Mouse (Mus musculus) B cell, adult 2 months (primary cell): Measurements from ENCODE around the gene Scarf1.

Source experiments
- DNase-seq, 2 experiments: peaks; one replicate each; pipeline ENCODE4 v3.0.0; 2022

The Scarf1 gene

DNA sequence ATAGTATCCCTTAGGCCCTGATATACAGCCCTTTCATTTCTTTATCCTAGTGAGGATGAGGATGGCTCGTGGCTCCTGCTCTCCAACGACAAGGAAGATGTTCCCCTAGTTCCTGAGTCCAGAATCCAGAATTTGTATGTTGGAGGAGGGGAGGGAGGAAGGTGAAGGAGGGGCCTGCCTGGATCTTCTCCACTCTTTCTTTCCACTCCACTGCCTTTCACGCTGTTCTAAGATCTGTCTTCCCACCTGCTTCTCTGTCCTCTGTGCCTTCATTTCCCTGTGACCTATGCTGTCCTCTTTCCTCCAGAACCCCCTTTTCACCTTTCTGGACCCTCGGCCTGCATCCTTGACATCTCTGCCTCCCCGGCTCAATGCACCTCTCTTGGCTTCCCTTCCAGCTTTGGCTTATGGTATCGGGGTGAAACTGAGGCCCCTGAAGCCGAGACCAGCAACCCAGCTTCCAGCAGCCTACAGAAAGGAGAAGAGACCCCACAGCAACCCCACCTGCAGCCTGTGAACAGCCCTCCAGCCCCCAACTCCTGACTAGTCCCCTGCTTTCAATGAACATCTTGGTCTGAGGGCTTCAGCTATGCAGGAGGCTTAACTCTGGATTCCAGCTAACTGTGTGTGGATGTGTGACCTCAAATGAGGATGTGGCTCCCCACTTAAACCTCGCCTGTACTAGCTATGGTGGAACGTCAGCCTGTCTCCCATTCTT lies 880 bp upstream of the Scarf1 start:
- DNase-seq = no peak

DNA sequence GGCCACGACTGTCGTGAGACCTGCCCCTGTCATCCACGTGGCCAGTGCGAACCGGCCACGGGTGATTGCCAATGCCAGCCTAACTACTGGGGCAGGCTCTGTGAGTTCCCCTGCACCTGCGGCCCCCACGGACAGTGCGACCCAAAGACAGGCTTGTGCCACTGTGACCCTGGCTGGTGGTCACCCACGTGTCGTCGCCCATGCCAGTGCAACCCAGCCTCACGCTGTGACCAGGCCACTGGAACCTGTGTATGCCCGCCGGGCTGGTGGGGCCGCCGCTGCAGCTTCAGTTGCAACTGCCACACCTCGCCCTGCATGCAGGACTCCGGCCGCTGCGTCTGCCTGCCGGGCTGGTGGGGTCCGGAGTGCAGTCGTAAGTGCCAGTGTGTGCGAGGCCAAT lies 1.8 kb downstream of the Scarf1 start:
- no peak for DNase-seq

DNA sequence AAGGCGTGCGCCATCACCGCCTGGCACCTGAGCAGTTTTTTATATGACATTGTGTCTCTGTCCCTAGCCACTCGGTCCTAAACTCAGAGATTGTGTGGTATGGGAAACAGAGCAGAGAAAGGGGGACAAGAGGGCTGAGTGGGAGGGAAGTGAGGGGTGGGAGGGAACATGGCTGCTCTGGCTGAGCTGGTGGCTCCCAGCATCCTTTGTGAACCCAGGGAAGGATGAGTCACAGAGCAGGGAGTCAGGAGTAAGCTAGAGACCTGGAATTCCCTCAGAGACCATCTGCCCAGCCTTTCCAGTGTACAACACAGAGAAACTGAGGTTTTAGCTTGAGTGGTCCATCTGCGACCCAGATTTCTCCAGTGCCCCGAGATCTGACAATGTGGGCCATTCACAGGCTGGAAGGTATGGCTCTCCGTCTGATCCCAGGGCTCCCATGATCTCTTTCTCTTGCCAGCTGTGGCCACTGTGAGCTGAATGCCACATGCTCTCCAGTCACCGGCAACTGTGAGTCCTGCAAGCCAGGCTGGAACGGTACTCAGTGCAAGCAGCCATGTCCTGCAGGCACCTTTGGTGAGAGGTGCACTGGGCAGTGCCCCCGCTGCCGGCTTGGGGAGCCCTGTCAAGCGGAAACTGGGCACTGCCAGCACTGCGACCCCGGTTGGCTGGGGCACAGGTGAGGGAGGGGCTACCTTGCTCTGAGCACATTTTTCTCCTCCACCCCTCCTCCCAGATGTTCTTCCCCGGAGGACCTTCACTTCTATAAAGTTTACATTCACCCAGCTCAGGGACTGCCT lies 6.7 kb downstream of the Scarf1 start:
- no peak for DNase-seq

DNA sequence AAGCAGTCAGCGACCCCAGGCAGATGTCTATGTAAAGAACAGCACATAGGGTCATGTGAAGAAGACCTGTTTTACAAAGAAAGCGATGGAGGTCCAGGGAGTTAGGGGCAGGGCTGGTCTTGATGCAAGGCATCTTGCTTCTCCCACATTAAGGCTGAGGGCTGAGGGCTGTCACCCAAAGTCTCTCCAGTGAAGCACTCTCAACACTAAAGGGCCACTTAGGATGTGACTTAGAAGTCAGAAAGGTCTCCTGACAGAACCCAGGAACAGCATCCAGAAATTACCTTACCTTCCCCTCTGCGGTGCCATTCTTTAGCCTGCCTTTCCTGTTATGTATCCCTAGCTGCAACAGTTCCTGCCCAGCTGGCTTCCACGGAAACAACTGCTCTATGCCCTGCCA lies 8.3 kb downstream of the Scarf1 start:
- DNase-seq = no peak

DNA sequence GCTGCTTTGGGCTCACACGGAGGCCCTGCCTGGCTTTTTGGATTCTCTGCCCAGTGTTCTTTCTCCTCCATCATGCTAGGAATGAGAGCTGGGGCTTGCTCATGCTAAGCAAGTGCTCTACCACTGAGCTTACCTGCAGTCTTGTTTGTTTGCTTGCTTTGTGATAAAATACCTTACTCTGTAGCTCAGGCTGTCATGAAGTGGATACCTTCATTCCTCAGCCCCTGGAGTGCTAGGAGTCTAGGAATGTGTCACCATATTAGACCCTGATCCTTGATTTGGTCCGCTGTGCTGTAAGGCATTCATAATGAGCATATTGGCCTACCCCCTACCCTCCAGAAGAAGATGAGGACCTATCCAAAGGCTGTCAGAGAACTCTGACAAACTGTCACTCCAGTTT lies 9.5 kb downstream of the Scarf1 start:
- DNase-seq = no peak

DNA sequence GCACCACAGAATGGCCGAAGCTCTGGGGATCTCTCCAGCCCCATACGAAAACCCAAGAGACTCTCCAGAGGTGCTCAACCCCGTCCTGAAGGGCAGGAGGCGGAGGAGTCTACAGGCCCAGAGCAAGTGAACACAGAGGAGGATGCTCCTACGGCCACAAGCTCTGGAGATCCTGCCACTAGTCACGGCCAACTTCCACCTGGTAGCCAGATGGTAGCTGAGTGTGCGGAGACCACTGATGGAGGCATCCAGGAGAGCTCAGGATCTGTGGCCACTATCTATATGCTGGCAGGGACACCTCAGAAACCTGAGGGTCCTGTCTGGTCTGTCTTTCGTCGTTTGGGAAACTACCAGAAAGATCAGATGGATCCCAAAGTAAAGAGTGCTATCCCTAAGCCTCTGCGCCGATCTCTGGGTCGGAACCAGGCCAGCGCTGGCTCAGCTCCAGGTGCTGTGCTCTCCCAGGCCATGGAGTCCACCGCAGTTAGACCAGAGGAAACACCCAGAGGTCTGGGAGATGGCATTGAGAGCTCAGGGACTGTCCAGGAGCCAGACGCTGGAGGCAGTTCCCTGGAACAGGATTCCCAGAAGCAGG lies 12.3 kb downstream of the Scarf1 start:
- no peak for DNase-seq

DNA sequence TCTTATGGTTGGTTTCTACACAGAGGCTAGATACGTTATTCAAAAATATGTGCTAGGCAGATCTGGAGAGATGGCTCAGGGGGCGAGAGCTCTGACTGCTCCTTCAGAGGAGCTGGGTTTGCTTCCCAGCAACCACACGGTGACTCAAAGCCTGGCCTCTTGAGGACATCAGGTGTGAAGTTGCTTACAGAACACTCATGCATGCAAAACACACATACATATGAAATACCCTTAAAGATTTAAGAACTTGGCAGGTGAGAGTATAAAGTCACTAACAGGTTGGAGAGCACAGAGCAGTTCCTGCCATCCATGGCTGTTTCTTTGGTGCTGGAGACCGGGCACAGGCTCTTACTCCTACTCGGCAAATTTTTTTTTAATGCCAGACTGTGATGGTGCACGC lies 13.6 kb downstream of the Scarf1 start:
- no peak for DNase-seq

DNA sequence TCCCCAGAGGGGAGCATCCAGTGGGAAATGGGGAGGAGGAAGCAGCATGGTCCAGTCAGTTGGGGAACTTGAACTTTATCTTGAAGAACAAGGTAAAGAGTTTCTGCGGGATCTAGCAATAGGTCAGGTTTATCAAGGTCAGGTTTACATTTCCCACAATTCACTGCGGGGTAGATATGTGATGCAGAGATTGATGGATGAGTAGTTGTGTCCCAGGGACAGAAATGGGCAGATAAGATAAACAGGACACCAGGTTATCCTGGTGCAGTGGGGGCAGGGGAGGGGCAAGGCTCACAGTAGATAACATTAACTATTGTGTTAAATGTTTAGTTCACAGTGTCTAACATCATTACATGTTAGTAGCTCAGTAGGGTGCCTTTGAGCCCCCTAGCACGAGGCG lies 16.4 kb downstream of the Scarf1 start:
- no peak for DNase-seq

DNA sequence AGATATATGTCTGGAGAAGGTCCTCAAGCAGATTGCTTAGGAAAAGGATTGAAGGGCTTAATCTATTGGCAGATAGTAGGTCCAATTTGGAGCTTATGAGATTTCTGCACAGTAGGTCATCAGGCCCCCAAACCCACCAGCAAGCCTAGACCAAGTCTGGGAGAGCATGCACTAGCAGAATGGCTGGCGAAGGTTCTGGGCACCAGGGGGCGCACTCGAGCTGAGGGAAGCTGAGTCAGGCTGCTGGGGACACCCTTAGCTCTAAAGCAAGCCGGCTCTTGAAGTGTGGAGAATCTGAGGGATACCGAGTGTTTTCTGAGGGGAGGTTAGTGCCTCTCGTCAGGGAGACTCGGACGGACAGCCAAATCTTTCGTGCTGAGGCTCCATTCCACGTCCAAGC lies 17.0 kb downstream of the Scarf1 start:
- peak; percentile 99 for DNase-seq

DNA sequence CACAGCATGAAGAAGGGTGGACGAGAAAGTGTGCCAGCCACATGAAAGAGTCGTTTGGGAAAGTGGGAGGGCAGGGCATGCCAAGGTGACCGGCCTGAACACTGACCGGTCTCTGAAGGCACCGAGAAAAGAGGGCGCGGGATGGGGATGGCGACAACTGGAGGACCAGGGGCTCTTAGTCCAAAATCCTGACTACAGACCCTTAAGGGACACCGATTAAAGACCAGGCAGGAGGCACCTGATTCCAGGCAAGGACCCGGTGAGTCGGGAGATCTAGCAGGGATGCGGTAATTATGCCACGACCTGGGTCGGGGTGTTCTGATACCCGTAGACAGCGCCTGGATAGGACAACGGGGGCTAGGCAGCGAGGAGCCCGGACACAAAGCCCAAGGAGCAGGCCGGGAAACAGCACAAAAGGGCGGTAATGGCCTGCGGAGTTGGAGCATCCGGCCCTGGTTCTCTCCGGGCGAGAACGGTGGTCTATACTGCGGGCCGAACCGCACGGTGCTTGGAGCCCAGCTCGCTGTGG lies 17.6 kb downstream of the Scarf1 start:
- DNase-seq = peak; percentile 46 to 54

DNA sequence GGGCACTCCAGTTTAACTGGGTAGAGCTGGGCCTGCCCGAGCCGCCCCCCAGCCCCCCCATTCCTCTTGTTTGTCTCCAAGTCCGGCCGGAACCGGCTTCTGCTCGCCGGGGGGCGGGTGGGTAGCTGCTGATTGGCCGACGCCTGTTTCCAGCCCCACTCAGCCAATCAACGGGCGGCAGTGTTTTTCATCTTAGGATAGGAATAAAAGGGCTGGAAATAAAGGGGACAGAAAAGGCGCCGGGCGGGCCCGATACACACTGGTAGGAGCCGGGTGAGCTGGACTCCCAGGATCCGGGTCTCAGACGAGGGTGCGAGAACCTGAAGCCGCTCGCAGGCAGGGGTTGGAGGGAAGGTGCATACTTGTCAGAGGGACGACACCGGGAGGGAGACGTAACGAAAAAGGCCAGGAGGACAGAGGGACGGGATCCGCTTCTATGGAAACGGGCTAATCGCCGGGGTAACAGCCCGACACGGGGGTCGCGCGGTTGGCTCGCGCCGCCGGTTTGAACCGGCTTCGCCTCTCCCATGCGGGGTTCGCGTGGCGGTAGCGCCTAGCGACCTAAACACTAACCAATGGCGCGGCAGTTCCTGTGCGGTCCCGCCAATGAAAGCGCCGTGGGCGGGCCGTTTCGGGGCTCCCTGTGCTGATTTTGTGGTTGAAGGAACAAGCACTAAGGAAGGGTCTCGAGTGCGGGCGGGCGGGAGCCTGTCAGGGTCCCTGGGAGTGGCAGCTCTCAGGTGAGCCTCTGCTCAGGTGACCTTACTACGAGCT lies 18.3 kb downstream of the Scarf1 start, which contains the start of gene Slc43a2:
TSS of gene Slc43a2 (plus strand) at position 226 of the 774 bp plus-strand sequence.
- DNase-seq = peak; percentile 88 to 89

DNA sequence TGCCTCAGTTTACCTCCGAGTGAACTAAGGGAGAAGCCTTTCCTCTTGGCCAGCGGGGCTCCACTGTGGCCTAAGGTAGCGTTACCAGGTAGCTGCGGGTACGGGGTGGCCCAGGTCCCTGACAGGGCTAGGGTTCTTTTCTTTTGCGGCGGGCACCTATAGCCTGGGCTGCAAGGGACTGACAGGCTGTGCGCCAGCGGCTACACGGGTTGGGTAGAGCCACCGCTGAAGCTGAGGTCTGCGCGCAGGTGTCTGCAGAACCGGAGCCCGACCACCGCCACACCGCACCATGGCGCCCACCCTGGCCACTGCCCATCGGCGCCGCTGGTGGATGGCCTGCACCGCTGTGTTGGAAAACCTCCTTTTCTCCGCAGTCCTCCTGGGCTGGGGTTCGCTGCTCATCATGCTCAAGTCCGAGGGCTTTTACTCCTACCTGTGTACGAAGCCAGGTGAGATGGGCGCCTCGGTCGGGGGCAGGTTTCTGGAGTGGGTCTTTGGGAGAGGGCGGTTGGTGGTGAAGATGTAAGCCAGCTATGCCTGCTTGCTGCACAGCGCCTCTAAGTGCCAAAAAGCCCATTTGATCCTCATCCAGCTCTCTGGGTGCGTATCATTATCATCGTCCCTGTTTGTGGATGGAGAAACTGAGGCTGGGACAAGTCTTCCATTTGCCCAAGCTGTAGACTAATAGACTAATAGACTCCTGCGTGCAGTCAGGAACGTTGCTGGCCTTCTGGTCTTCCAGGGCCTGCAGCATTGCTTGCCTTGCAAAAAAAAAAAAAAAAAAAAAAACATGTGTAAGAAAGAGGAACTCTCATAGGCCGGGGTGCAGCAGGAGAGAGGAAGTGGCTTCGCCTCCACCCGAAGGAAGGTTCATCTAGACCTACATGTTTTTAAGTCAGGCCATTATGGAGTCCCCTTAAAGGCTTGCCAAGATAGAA lies 19.3 kb downstream of the Scarf1 start:
- DNase-seq = peak; percentile 58 to 66

DNA sequence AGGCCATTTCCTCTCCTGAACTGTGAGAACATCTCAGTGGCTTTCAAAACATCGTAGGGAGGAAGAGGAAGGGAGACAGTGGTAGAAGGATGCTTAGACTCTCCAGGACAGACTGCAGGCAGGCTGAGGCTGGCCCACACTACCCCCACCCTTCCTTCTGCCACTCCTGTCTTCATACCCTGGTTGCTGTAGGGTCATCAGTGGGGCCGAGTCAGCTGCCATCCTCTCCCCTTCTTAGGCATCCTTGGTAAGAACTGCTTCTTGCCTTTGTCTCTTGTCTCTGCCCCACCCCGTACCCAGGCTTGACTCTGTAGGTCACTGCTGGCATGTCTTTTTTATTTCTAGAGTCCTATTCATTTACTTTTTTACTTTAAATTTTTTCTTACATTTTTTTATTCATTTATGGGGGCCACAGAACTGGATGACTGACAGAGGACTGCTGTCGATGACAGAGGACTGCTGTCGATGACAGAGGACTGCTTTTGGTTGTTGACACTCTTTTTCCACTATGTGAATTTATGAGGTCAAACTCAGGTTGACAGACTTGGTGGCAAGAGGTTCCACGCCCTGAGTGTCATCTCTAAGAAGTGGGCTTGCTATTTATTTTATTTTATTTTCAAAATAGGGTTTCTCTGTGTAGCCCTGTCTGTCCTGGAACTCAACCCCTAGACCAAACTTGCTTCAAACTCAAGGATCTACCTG lies 20.1 kb downstream of the Scarf1 start:
- DNase-seq = no peak

DNA sequence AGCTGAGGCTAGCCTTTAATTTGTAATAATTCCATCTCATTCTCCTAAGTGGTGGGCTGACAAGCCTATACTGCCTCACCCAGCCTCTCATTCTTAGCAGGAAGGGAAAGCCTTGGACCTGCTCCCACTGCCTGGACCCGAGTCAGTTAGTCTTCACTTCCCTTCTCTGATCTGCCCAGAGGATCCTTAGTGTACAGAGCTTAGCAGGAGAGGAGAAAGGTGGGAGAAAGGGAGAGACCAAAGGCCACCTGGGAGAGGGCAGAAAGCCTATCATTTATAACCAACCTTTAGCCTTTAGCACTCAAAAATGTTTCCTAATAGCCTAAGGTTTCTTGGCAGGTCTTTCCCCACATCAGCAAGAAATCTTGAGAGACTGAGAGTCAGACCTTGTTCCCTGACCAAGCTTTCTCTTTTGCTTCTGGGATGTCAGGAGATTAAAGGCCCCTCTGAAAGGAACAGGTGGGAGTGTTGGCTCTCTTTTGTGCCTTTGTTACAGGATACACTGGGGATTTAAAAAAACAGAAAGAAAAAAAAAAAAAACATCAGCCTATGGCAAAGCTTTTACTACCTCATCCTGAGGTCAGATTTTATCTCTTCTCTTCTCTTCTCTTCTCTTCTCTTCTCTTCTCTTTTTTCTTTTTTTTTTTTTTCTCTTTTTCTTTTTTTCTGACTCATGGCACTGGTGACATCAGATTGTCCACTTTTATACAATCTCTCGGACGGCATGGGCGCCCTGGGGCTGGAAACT lies 21.1 kb downstream of the Scarf1 start:
- no peak for DNase-seq

DNA sequence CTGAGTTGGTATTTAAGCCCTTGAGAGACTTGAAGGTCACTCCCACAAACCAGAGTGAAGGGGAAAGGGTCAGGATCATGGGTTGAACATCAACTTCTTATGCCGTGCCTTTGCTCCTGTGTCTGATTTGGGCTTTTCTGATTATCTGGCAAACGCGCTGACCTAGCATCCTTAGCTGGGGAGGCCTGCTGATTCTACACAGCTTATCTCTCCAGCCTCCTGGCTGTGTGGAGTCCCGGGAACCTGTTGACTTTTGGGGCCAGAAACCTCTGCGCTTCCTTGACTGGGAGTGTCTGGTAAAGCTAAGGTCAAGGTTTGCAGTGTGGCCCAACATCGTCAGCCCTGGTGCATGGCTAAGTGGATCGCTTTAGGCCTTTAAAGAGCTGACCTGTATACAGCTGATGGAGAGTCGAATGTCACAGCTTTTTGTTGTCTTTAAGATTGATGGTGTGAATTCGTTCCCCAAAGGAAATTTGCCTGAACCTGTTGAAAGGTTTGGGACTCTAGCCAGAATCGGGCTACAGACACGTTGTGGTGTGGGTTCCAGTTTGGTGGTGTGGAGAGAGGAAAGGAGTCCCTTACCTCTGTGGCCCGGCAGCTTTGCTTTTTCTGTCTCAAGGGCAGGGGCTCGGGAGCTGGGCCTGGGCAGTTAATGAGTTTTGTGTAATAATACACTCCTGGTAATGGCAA lies 21.9 kb downstream of the Scarf1 start:
- no peak for DNase-seq

DNA sequence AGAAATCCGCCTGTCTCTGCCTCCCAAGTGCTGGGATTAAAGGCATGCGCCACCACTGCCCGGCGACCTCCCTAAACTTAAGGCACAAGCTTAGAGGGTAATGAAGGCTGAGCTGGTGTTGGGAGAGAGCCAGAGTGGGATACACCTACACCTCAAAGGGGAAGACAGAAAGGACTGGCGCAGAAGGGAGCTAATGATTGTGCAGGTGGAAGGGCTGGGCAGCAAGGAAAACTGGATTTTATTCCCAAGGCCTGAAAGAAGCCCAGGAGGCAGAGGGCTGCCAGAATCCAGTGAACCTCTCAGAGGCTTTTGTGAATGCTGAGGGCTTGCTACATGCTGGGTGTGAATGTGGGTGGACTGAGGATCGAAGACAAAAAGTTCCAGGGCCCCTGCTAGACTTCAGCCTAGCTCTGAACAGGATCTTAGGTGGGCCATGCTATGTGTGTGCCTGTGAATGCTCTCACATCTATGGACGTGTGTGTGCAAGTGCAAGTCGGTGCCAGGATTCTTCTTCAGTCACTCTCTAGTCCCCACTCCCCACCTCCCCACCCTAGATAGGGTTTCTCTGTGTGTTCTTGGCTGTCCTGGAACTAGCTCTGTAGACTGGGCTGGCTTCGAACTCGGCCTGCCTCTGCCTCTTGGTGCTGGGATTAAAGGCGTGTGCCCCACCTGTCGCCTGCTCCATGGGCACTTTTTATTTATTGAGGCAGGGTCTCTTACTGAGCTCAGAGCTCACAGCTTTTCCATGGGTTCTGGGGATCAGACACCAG lies 23.1 kb downstream of the Scarf1 start:
- DNase-seq = no peak

DNA sequence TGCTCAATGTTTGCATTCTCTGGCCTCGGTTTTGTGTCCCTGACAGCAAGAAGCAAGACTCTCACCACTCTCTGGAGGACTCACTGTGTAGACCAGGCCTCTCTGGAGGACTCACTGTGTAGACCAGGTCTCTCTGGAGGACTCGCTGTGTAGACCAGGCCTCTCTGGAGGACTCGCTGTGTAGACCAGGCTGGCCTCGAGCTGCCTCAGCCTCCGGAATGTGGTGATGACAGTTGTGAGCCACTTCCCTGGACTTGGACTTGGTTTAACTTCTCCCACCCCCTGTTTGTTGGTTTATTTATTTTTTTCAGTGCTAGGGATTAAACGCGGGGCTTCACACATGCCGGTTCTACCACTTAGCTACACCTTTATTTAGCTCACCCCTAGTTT lies 23.7 kb downstream of the Scarf1 start:
- no peak for DNase-seq

DNA sequence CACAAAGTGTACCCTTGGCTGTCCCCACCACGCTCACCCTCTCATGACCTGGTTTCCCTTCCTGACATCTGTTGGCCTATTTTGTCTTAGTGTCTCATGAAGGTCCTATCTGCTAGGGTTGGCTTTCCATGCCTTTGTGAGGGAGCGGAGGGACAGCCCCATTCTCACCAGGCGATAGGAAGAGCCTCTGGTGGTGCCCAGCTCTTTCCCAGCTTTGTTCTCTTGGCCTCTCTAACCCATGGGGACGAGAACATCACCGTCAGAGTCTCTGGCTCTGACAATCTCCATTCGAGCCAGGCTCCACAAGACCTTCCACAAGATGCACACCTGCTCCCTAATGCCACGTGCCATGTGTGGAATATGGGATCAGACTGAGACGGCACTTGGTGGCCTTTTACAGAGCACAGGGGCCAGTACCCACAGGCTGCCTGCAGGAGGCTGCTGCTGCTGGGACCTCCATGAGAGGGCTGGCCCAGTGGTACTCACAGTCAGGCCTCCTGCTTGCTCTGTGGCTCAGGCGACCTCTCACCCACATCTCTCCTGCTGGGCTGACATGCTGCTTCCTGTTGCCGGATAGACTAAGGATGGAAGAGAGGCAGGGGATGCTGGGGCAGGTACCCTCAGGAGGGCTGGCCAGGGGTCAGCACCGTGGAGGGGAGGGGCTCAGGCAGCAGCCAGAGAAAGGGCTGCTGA lies 24.3 kb downstream of the Scarf1 start:
- no peak for DNase-seq
